Mouse (Mus musculus): ENCODE results near the gene Zc3h18. TPM values are rescaled to one million over a fixed set of nuclear protein-coding genes. Genes with fewer than 3 reads are reported as not detected.

Gene Zc3h18
- polyA plus RNA-seq, 1 experiment from 2014 or later, result 30.2 TPM

DNA sequence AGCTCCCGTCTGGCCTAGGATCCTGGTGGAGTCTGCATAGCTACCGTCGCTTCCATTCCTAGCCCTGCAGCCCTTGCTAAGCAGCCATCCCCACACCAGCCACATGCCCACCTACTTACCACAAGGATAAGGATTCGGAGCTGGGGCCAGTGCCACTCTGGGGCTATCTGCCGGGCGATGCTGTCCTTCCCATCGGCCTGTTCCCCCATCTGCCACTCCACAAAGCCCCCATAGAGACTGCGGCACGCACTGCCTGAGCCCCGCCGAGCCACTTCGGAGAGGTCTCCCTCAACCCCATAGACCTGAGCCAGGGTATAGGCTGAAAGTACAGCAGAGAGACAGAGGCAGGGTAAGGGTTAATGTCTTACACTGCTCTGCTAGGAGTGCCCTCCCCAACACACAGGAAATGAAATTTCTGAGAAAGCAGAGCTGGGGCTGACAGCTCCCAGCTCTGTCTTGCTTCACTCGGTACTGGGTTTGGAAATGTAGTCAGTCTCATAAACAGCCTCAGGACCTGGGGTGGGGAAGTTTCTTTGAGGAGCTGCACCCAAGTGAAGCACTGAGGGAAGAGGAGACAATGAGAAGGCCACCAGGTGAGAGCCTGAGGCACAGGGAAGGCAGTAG lies 61.4 kb downstream of the Zc3h18 start:
- Histone ChIP-seq H3K27me3 (no peaks in the 10 kb centered on the region), H3K4me1 (replicated peaks) (peaks cover 36% of the 10 kb centered on the region), H3K9me3 (replicated peaks) (0 out of 2 replicates have a peak, but pooled peaks cover 4% of the 10 kb centered on the region), H3K27ac (no peak overlapping the region), H3K36me3 (peaks cover 52% of the 10 kb centered on the region), H3K9ac (no peak overlapping the region), H3K4me2 (no peak overlapping the region), H3K4me3 (replicated peaks) (no peak overlapping the region)
- 76% methylated on average over 13 of the region's 13 CpGs for WGBS (ENCODE audit: insufficient replicate concordance)
- ATAC-seq (ENCODE audit: low read depth) (no peak), DNase-seq (no peak)

GRCm38 (mm10) chr8:122439336-122439735 lies 62.9 kb downstream of the Zc3h18 start:
- DNase-seq (no peak), ATAC-seq (ENCODE audit: low read depth) (no peak)
- Histone ChIP-seq H3K9me3 (replicated peaks) (0 out of 2 replicates have a peak, but pooled peaks cover 4% of the 10 kb centered on the region), H3K27ac (no peak overlapping the region), H3K4me1 (replicated peaks) (peaks cover 38% of the 10 kb centered on the region), H3K4me3 (replicated peaks) (no peak overlapping the region), H3K9ac (no peak overlapping the region), H3K36me3 (peaks cover 47% of the 10 kb centered on the region), H3K4me2 (no peak overlapping the region), H3K27me3 (no peaks in the 10 kb centered on the region)
- WGBS (ENCODE audit: insufficient replicate concordance), result 89% methylated on average over 16 of the region's 16 CpGs

- Histone ChIP-seq H3K9ac (no peak overlapping the region), H3K27me3 (no peaks in the 10 kb centered on the region), H3K9me3 (replicated peaks) (no peaks in the 10 kb centered on the region), H3K4me2 (no peak overlapping the region), H3K4me1 (replicated peaks) (peaks cover 57% of the 10 kb centered on the region), H3K27ac (no peak overlapping the region), H3K36me3 (peaks cover 34% of the 10 kb centered on the region), H3K4me3 (replicated peaks) (no peak overlapping the region)
- ATAC-seq (ENCODE audit: low read depth) (no peak), DNase-seq (no peak)
- WGBS (ENCODE audit: insufficient replicate concordance), result 90% methylated on average over 1 of the region's 1 CpGs
Measured at GRCm38 (mm10) chr8:122441326-122441725, 64.9 kb downstream of the Zc3h18 start.

DNA sequence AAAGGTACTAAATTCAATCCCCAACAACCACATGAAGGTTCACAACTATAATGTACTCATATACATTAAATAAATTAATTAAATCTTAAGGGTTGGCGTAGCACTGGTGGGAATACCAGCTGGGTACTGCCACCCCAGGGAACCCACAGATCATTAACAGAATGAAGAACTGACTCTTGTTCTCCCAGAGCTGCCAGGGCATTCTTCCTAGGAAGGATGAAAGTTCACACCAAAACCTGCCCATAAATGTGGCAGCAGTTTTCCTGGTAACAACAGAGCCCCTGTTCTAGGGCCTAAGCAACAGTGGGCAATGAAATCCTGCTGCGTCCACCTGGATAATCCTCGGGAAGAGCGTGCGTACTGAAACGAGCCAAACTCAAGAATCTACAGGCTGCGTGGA lies 65.9 kb downstream of the Zc3h18 start:
- H3K4me2 ChIP-seq, result peak overlapping the region; percentile 99
- H3K36me3 ChIP-seq, result peaks cover 24% of the 10 kb centered on the region
- H3K27ac ChIP-seq, result peak overlapping the region; percentile 29; the same call in 1 of the 2 replicates
- no peaks in the 10 kb centered on the region for H3K9me3 ChIP-seq (replicated peaks)
- peaks cover 8% of the 10 kb centered on the region; the same call in 1 of the 2 replicates for H3K27me3 ChIP-seq
- WGBS (ENCODE audit: insufficient replicate concordance), result 53% methylated on average over 7 of the region's 7 CpGs
- ATAC-seq (ENCODE audit: low read depth), result no peak
- H3K9ac ChIP-seq, result peak overlapping the region; percentile 81
- DNase-seq, result no peak
- H3K4me1 ChIP-seq (replicated peaks), result peaks cover 53% of the 10 kb centered on the region
- peak overlapping the region; percentile 66 for H3K4me3 ChIP-seq (replicated peaks)

GRCm38 (mm10) chr8:122442781-122443180 lies 66.4 kb downstream of the Zc3h18 start:
- Histone ChIP-seq H3K27me3 (peaks cover 8% of the 10 kb centered on the region; the same call in 1 of the 2 replicates), H3K27ac (peak overlapping the region; percentile 70), H3K4me1 (replicated peaks) (peaks cover 49% of the 10 kb centered on the region), H3K9me3 (replicated peaks) (no peaks in the 10 kb centered on the region), H3K36me3 (peaks cover 20% of the 10 kb centered on the region), H3K4me2 (peak overlapping the region; percentile 99), H3K4me3 (replicated peaks) (peak overlapping the region; percentile 66), H3K9ac (peak overlapping the region; percentile 81)
- DNase-seq (no peak), ATAC-seq (ENCODE audit: low read depth) (no peak)
- 5% methylated on average over 12 of the region's 12 CpGs for WGBS (ENCODE audit: insufficient replicate concordance)

GRCm38 (mm10) chr8:122443262-122444006 lies 67.0 kb downstream of the Zc3h18 start, which contains the start of gene Mvd:
Mvd (minus strand) TSS chr8:122443422.
- Histone ChIP-seq H3K4me2 (peak within 1 kb of the TSS; percentile 99), H3K4me1 (replicated peaks) (peaks cover 42% of the 10 kb centered on the region), H3K27me3 (peaks cover 8% of the 10 kb centered on the region), H3K4me3 (replicated peaks) (peak within 1 kb of the TSS; percentile 66), H3K27ac (peak within 1 kb of the TSS; percentile 80), H3K36me3 (peaks cover 16% of the 10 kb centered on the region), H3K9me3 (replicated peaks) (no peaks in the 10 kb centered on the region), H3K9ac (peak within 1 kb of the TSS; percentile 81)
- under 1% methylated on average over 47 of the region's 47 CpGs for WGBS (ENCODE audit: insufficient replicate concordance)
- ATAC-seq (ENCODE audit: low read depth), result peak; percentile 98
- peak; percentile 99 for DNase-seq

DNA sequence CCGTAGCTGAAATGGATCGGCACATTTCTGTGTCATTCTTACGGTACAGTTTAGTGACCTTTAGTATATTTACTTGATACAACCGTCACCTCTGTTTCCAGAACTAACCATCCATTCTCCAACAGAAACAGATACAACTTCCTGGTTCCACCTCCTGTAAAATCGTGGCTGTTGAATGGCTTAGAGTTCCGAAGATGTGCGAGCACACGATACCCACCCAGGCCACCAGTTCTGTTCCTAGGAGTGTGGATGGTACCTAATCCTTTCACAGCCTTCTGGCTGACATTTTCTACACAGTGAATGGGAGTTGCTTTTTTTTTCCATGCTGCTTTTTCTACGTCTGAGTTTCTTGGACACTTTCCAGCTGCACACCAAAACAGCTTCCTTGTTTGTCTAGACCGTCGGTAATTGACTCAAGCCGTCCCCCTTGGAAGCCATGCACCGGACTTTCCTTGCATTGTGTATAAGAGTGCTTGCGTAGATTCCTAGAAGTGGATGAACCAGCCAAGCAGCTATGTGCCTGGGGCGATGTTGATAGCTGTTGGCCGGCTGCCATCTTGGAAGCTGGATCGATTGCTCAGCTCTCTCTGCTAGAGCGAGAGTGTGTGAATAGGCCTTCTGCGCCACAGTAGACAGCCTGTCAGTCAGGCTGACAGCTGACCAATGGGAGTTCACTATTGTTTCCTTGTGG lies 67.8 kb downstream of the Zc3h18 start:
- Histone ChIP-seq H3K9ac (peak overlapping the region; percentile 77), H3K36me3 (peaks cover 8% of the 10 kb centered on the region), H3K4me3 (replicated peaks) (peak overlapping the region; percentile 66), H3K27ac (peak overlapping the region; percentile 80), H3K4me1 (replicated peaks) (peaks cover 37% of the 10 kb centered on the region), H3K9me3 (replicated peaks) (no peaks in the 10 kb centered on the region), H3K4me2 (peak overlapping the region; percentile 99), H3K27me3 (peaks cover 13% of the 10 kb centered on the region)
- ATAC-seq (ENCODE audit: low read depth), result no peak
- 17% methylated on average over 19 of the region's 19 CpGs for WGBS (ENCODE audit: insufficient replicate concordance)
- peak; percentile 43 for DNase-seq

GRCm38 (mm10) chr8:122445203-122445602 lies 68.8 kb downstream of the Zc3h18 start:
- no peak for DNase-seq

GRCm38 (mm10) chr8:122451161-122451703 lies 74.8 kb downstream of the Zc3h18 start:
- ATAC-seq (ENCODE audit: low read depth) (no peak), DNase-seq (no peak)
- Histone ChIP-seq H3K4me3 (replicated peaks) (no peak overlapping the region), H3K27ac (no peak overlapping the region), H3K4me2 (no peak overlapping the region), H3K36me3 (no peaks in the 10 kb centered on the region), H3K9ac (no peak overlapping the region), H3K4me1 (replicated peaks) (peaks cover 11% of the 10 kb centered on the region; the same call in 1 of the 2 replicates), H3K27me3 (peaks cover 40% of the 10 kb centered on the region), H3K9me3 (replicated peaks) (no peaks in the 10 kb centered on the region)
- WGBS (ENCODE audit: insufficient replicate concordance), result 62% methylated on average over 7 of the region's 7 CpGs

More at GRCm38 (mm10) chr8:122445203-122445602, 68.8 kb downstream of the Zc3h18 start:
- Histone ChIP-seq H3K4me1 (replicated peaks) (peaks cover 32% of the 10 kb centered on the region), H3K36me3 (no peaks in the 10 kb centered on the region), H3K27ac (no peak overlapping the region), H3K4me2 (0 out of 2 replicates have a peak overlapping the region, but pooled peaks have one; percentile 99), H3K27me3 (peaks cover 13% of the 10 kb centered on the region), H3K9ac (no peak overlapping the region), H3K4me3 (replicated peaks) (no peak overlapping the region), H3K9me3 (replicated peaks) (no peaks in the 10 kb centered on the region)
- no peak for ATAC-seq (ENCODE audit: low read depth)
- WGBS (ENCODE audit: insufficient replicate concordance), result 65% methylated on average over 3 of the region's 3 CpGs

GRCm38 (mm10) chr8:122452154-122452553 lies 75.7 kb downstream of the Zc3h18 start:
- H3K27me3 ChIP-seq, result peaks cover 42% of the 10 kb centered on the region

DNA sequence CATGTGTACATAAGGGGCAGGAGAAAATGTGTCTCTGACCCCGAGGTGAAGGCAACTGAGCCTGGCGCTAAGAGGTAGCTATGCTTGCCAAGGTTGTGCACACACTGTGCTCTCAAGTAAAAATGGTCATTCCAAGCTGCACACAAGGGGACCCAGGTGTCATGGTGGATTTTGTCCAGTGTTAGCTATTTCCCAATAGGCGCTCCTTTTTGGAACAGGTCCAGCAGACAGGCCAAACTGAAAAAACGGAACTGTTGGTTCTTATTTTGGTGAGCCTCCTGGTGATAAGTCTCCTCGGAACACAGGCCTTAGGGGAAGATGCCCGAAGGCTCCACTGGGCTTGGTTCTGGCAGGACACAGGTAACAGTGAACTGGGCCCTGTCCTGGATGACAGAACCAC lies 78.0 kb downstream of the Zc3h18 start:
- Histone ChIP-seq H3K36me3 (no peaks in the 10 kb centered on the region), H3K9me3 (replicated peaks) (no peaks in the 10 kb centered on the region), H3K4me1 (replicated peaks) (peaks cover 11% of the 10 kb centered on the region; the same call in 1 of the 2 replicates), H3K27ac (no peak overlapping the region), H3K9ac (no peak overlapping the region), H3K4me3 (replicated peaks) (no peak overlapping the region), H3K27me3 (peaks cover 58% of the 10 kb centered on the region), H3K4me2 (no peak overlapping the region)
- no peak for DNase-seq
- 81% methylated on average over 6 of the region's 6 CpGs for WGBS (ENCODE audit: insufficient replicate concordance)
- no peak for ATAC-seq (ENCODE audit: low read depth)

More at GRCm38 (mm10) chr8:122452154-122452553, 75.7 kb downstream of the Zc3h18 start:
- H3K36me3 ChIP-seq, result no peaks in the 10 kb centered on the region
- 80% methylated on average over 9 of the region's 10 CpGs for WGBS (ENCODE audit: insufficient replicate concordance)
- no peak overlapping the region for H3K27ac ChIP-seq
- H3K4me1 ChIP-seq (replicated peaks), result peaks cover 11% of the 10 kb centered on the region; the same call in 1 of the 2 replicates
- ATAC-seq (ENCODE audit: low read depth) (no peak), DNase-seq (no peak)
- H3K4me2 ChIP-seq, result no peak overlapping the region
- no peaks in the 10 kb centered on the region for H3K9me3 ChIP-seq (replicated peaks)
- no peak overlapping the region for H3K9ac ChIP-seq
- no peak overlapping the region for H3K4me3 ChIP-seq (replicated peaks)
